Mouse (Mus musculus) gonadal fat pad, adult 2 months (tissue): ENCODE measurements around the gene Mettl23. TPM values are rescaled to one million over a fixed set of nuclear protein-coding genes. Genes with fewer than 3 reads are reported as not detected.
"Not testable (repeated sequence)": the region's sequence is repeated elsewhere in the genome, so short reads cannot be mapped to it uniquely, and the experiment has no call there.

Experiments
- DNase-seq: peaks from one replicate; pipeline ENCODE4 v3.0.0-alpha.2; 2012; ENCODE audit warnings: low read depth
- polyA plus RNA-seq: library from polyadenylated mRNA; depleted of rRNA; stranded (reverse); fragments of >200 nt; gene quantifications from 2 replicates; pipeline ENCODE4 v1.2.3, GENCODE M21; 2012

The Mettl23 gene
- polyA plus RNA-seq, 1 experiment = 25.9 TPM

GRCm38 (mm10) chr11:116818722-116819121, 24.4 kb upstream of the Mettl23 start:
- no peak for DNase-seq

GRCm38 (mm10) chr11:116819932-116820593, 23.0 kb upstream of the Mettl23 start:
- no peak for DNase-seq

DNA sequence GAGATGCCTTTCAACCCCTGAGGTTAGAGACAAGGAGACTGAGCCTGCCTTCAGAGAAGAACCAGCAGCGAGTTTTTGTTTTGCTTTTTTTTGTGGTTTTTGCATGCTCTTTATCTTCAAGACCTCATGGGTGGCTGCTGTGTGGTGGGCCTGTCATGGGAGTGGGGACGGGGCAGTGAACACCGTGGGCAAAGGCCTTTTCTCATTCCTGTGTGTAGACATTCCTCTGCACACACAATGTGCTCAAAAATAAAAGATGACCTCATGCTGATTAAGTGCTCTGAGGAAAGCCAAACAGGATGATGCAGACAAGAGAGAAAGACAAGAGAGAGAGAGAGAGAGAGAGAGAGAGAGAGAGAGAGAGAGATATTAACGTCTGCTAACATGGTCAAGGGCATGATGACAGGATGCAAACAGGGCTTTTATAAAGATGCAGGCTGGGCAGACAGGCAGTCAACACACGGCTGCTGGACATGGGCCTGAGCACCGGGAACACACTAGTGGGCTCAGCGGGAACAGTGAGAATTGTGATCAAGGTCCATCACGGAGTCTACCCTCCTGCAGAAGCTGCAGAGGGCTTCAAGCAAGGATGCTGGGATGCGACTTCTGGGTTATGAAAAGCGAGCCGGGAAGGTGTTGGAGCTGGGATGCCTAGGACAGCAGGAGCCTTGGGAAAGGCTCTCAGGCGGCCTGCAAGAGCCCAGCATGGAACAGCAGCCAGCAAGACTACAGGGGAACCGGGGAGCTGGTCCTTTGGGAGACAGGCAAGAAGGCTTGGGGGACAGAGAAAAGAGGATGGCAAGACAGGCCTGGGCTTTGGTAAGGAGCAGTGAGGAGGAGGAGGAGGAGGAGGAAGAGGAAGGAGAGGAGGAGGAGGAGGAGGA, 21.8 kb upstream of the Mettl23 start:
- no peak for DNase-seq

- no peak for DNase-seq
Measured at GRCm38 (mm10) chr11:116822215-116822614, 20.9 kb upstream of the Mettl23 start.

GRCm38 (mm10) chr11:116822626-116823025, 20.5 kb upstream of the Mettl23 start:
- no peak for DNase-seq

DNA sequence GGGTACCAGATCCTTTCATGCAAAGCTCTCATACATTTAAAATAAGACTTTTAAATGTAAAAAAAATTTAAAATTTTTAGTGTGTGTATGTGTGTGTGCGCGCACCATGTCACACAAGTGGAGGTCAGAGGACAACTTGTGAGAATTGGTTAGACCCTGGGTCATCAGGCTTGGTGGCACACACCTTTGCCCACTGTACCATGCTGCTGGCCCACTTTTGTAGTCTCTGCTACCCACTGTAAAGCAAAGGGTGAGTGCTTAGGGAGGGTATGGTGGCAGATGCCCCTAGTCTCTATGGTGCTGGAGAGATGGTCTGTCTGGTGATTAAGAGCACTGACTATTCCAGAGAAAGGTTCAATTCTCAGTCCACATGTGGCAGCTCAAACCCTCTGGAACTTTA, 19.8 kb upstream of the Mettl23 start:
- DNase-seq = no peak

DNA sequence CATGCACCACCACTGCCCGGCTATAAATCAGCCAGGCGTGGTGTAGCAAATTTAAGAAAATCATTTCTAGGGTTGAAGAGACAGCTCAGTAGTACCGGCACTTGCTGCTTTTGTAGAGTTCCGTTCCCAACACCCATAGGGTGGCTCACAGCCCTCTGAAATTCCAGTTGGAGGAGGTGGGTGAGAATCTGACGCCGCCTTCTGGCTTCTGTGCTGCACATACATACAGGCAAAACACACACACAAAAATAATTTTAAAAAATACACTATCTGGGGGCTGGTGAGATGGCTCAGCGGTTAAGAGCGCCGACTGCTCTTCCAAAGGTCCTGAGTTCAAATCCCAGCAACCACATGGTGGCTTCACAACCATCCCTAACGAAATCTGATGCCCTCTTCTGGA, 19.2 kb upstream of the Mettl23 start:
- DNase-seq = not testable (repeated sequence)

- DNase-seq = no peak
Measured at GRCm38 (mm10) chr11:116825230-116825629, 17.8 kb upstream of the Mettl23 start.

- DNase-seq = no peak
Measured at GRCm38 (mm10) chr11:116826550-116827504, 16.3 kb upstream of the Mettl23 start.

- DNase-seq = no peak
Measured at GRCm38 (mm10) chr11:116827534-116828165, 15.4 kb upstream of the Mettl23 start, which contains the start of gene Mxra7. Gene Mxra7 (minus strand): TSS chr11:116828046.

GRCm38 (mm10) chr11:116832172-116832685, 10.8 kb upstream of the Mettl23 start:
- DNase-seq = no peak

GRCm38 (mm10) chr11:116834954-116835353, 8.1 kb upstream of the Mettl23 start:
- DNase-seq = no peak

- DNase-seq = no peak
Measured at GRCm38 (mm10) chr11:116836283-116836682, 6.8 kb upstream of the Mettl23 start.

GRCm38 (mm10) chr11:116837441-116837840, 5.6 kb upstream of the Mettl23 start:
- no peak for DNase-seq

DNA sequence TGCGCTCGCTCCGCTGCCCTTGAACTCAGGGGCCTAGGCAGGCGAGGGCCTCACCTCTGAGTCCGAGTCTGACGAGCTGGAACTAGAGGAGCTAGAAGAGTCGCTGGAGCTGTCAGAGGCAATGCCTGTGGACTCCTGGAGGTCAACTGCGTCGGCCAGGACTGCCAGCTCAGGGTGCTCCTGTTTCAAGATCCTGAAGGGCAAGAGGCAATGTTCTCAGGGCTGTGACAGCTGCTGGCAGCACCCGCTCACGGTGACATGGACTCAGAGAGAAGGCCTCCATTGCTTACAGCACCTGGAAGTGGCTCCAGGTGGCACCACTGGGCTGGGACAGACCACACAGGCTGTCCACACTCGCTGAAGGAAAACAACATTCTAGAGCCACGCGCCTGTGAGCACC, 4.1 kb upstream of the Mettl23 start:
- DNase-seq = no peak

- DNase-seq = no peak
Measured at GRCm38 (mm10) chr11:116839601-116840000, 3.5 kb upstream of the Mettl23 start.

GRCm38 (mm10) chr11:116840748-116841147, 2.3 kb upstream of the Mettl23 start:
- DNase-seq = no peak

GRCm38 (mm10) chr11:116842531-116843260, 382 bp upstream of the Mettl23 start:
- no peak for DNase-seq

GRCm38 (mm10) chr11:116846593-116847181, 3.6 kb downstream of the Mettl23 start:
- DNase-seq = no peak
